Mouse (Mus musculus): ENCODE data around the gene Hapln2. TPM values are rescaled to one million over a fixed set of nuclear protein-coding genes. Genes with fewer than 3 reads are reported as not detected.

The Hapln2 gene
- total RNA-seq, 2 experiments from 2014 or later = not detected

DNA sequence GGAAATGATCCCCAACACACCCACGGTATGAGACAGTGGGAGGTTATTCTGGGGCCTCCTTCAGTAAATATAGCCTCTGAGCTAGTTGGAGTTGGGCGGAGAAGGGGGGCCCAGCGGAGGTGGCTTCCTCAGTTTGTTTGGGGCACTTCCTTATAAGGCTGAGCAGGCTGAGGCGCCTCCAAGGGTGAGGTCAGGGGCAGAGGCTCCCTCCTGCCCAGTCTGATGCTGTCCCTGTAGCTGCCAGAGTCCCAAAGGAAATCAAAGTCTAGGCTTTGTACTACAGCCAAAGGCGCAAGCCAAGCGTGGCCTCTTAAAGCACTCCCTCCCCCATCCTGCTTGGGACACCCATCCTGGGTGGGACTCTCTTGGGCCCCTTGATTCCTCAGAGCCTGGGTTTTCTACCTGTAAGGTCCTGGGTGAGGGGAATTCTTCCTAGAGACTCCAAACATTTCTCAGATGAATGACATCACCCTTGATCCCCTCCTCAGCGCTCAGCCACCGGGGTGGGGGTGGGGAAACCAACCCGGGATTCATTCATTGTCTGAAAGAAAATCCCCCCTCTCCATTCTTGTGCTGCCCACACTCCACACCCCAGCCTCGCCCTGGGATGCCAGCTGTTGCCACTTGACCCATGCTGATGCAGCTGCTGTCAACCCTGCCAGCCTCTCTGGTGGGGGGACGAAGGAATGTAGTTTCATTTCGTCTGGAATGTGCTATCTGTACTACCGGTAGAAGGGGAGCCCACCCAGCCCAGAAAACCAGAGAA lies 44.4 kb downstream of the Hapln2 start:
- peak; percentile 60 to 70 for DNase-seq
- intact Hi-C loops (cut with DNase I) = no loop called here

DNA sequence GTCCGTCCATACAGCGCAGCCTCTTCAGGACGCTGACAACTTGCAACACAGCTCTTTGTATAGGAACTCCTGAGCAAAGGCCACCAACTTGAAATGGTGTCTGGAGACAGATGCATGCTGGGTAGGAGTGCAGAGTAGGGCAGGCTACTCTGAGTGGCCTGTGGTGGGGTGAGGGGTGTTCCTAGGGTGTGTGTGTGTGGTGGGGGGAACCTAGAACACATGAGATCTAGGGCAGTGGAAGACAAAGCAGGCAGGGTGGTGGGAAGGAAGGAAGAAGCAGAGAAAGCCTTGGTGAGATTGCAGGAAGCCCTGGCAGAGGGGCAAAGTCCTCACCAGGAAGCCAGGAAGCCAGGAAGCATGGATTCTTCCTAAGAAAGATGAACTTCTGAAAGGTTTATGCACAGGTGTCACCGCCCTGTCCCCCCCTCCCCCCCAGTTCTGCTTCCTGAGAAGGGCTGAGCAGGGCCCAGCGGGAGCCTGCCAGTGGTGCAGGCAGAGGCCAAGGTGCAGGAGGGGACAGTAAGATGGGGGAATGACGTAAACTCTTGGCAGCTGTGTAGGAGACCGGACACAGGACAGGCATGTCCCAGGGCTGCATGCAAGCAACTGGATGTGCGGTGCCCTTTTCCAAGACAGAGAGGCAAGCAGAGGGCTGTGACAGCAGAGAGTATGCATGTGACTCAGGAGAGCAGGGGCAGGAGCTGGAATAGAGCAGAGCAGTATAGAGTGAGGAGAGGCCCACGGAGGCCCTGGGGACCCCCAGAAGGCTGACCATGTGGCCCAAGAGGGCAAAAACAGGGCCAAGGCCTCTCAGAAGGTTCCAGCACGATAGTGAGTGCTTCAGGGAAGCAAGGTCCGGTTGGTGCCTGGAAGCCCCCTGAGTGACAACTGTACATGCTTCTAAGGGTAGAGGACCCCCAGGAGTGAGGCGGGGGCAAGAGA lies 45.2 kb downstream of the Hapln2 start:
- intact Hi-C loops (cut with DNase I) = no loop called here
- DNase-seq = peak; percentile 81 to 83

DNA sequence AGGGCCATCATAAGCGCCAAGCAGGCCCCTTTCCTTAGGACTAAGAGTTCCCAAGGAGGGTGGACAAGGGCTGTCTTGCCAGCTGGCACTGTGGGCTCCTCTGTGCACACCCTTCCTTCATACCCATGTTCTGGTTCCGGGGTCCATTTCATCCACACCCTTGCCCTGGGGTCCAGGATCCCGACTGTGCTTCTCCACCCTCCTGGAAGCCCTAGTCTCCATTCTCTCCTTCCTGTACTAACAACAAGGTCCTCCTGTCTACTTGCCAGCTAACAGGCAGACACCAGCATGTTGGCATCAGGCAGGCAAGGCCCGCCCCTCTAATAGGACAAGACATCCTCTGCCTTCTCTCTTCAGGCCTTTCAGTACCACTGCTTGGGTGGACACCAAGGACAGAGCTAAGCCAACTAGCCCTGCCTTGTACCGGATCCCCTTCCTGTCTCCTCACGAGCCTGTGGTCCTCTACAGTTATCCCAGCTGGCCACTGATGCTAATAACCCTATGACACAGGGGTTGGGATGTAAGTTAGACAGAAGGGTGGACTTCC lies 46.1 kb downstream of the Hapln2 start:
- no peak for DNase-seq
- intact Hi-C loops (cut with DNase I) = no loop called here

DNA sequence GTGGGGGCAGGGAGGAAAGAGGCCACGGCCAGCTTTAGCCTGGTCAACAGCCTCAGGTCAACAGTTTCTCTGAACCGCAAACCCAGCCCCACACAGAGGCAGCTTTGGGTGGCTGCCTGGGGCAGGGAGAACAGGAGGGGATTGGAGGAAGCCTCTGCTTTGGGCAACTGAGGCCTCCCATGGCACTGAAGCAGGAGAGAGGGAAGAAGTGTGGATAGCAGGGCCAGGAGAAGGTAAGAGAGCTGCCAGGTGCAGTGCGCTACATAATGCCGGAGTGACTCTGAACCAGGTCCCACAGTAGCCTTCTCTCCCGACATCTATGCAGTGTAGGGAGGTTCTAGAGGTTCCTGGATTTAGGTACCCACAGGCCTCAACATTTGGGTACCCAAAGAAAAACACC lies 46.7 kb downstream of the Hapln2 start:
- no peak for DNase-seq
- intact Hi-C loops (cut with DNase I) = no loop called here

DNA sequence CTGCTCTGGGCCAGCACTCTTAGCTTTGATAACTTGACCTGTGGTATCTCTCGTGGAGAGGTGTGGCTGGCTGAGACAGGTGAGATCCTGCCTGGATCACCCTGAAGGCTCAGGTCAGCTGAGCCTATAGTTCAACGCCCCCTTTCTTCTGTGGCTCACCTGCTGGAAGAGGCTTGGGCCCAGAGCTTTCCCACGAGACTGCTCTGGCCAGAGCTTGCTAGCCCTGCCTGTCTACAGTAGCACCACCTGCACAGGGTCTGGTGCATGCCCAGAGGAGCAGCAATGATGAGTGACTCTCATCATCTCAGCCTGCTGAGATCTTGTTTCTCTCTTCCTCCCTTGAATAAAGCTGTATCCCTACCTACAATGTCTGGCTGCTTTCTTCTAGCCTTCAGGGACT lies 47.3 kb downstream of the Hapln2 start:
- no peak for DNase-seq
- intact Hi-C loops (cut with DNase I) = no loop called here

DNA sequence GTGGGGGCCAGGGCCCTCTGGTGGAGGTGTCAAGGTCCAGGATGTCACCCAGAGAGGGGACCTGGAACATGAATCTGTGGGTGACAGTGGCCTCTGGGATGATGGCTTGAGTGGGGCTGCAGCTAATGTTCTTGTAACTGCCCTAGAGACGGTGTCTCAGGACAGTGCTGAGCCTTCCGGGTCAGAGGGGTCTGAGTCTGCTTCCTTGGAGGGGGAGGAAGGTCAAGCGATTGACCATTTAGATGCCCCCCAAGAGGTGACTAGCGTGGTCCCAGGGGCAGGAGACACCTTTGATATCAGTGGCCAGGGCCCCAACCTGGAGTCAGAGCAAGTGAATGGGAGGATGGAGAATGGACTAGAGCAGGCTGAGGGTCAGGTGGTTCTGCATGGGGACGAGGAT lies 47.9 kb downstream of the Hapln2 start:
- intact Hi-C loops (cut with DNase I) = no loop called here
- DNase-seq = no peak

DNA sequence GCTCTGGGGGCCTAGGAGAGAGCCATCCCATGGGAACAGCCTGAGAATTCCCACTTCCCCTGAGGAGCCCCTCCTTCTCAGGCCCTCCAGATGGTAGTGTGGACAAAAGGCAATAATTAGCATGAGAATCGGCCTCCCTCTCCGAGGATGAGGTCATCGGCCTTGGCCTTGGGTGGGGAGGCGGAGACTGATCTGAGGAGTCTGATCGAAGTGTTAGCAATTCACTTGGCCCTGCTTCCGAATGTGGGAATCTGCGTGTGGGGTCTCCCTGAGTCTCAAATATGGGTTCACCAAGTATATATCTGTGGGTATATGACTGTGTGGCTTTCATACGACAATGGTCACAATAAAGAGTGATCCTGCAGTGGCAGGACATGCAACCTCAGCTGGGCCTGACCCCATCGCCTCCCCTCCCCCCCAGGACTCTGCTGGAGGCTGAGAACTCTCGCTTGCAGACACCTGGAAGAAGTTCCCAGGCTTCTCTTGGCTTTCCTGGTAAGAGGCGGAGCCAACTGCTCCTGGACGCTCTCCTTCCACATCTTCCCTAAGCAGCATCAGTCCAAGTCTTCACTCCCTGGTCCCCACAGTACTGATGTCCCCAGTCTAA lies 52.9 kb downstream of the Hapln2 start:
- intact Hi-C loops (cut with DNase I) = no loop called here
- DNase-seq = peak; percentile 63 to 65

DNA sequence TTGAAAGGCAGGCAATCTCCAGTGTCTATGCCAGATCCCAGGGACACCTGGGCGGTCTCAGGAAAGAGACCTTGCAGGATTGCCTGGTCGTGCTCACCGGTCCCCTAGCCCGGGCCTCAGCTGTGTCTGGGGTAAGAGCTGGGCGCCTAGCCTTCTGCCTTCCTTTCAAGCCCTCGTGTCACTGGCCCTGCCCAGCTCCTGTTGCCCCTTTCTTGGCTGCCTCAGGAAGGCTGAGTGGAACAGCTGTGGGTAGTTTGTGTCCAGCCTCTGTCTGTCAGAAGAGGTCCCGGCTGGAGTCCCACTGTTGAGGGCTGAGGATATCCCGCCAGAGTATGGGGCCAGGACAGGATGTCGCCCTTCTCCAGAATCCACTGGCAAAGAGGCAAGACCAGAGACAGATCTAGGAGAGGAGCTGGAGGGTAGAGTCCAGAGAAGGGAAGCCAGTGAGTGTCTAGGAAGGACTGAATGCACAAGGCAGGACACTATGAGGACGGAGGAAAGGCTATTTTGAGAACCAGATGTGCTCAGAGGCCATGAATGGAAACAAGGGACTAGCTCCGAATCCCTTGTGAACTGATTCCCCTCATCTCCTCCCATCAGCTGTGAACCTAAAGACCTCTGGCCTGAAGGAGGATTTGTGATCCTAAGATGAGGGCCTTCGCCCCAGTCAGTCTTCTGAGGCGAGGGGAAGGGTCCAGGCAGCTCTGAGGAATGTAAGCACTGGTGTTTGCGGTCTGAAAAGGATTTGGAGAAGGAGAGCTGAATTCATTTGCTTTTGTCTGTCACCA lies 53.6 kb downstream of the Hapln2 start:
- intact Hi-C loops (cut with DNase I) = no loop called here

DNA sequence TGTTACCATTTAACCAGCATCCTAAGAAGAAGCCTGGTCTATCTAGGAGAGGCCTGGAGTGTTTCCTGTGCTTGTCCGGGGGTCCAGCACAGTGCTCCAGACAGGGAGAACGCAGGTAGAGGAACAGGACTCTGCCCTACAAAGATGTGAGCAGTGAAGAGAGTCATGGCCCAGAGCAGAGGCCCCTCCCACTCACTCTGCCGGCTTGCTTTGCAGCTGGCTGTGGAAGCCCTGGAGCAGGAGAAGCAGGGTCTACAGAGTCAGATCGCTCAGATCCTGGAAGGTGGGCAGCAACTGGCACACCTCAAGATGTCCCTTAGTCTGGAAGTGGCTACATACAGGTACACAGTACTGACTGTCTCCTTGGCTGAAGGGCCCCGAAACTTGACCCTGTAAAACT lies 54.6 kb downstream of the Hapln2 start:
- DNase-seq = no peak
- intact Hi-C loops (cut with DNase I) = no loop called here

More for the DNA sequence above, 53.6 kb downstream of the Hapln2 start:
- no peak for DNase-seq

DNA sequence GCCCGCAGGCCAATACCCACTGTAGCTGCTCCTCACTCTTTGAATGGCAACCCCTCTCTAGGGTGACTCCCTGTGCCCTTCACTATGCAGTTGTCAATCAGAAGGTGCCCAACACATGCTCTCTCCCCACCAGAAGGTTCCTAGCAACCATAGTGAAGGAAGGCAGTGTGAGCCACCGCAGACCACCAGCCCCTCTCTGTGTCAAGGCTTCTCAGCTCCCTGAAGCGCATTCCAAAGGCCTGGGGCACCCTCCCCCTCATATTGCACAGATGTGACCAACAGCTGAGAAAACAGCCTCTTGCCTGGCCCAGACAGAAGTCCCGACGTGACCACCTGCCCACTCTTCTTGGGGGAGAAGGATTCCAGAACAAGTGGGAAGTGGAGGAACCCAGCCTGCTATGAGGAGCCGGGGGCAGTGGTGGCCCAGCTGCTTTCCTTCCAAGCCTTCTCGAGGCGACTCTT lies 55.1 kb downstream of the Hapln2 start:
- intact Hi-C loops (cut with DNase I) = no loop called here
- no peak for DNase-seq

Other genes starting within 250 kb of the Hapln2 start
- gene Ntrk1, start 232.4 kb downstream of the Hapln2 start, total RNA-seq (2021) = under 1 TPM; 0.15 to 0.29 TPM
- gene Insrr, start 230.6 kb downstream of the Hapln2 start, total RNA-seq (2021) = under 1 TPM; 0.20 to 0.55 TPM
- 10 to 100 TPM; 29.5 to 30.7 TPM for gene Pear1, start 203.3 kb downstream of the Hapln2 start, total RNA-seq (2021)
- under 1 TPM; 0.10 to 0.31 TPM for gene Sh2d2a, start 180.8 kb downstream of the Hapln2 start, total RNA-seq (2021)
- gene Prcc, start 142.0 kb downstream of the Hapln2 start, total RNA-seq (2021) = 10 to 100 TPM; 54.8 to 56.2 TPM
- gene Hdgf, start 121.3 kb downstream of the Hapln2 start, total RNA-seq (2021) = 100 to 1,000 TPM; 106 to 112 TPM
- gene Mrpl24, start 108.1 kb downstream of the Hapln2 start, total RNA-seq (2021) = 10 to 100 TPM; 60.5 to 75.5 TPM
- 10 to 100 TPM; 16.2 to 18.9 TPM for gene Isg20l2, start 97.3 kb downstream of the Hapln2 start, total RNA-seq (2021)
- 1 to 10 TPM; 6.8 to 7.0 TPM for gene Rrnad1, start 96.9 kb downstream of the Hapln2 start, total RNA-seq (2021)
- gene Crabp2, start 78.9 kb downstream of the Hapln2 start, total RNA-seq (2021) = under 1 TPM; 0.57 to 0.81 TPM
- 10 to 100 TPM; 56.4 to 62.4 TPM for gene Nes, start 56.5 kb downstream of the Hapln2 start, total RNA-seq (2021)
- under 1 TPM in 1 of 2 experiments, not detected in 1; 0.17 TPM for gene Bcan, start 27.4 kb downstream of the Hapln2 start, total RNA-seq (2021)
- gene Gpatch4, start 15.5 kb upstream of the Hapln2 start, total RNA-seq (2021) = 1 to 10 TPM; 7.2 to 8.4 TPM
- 10 to 100 TPM; 76.5 to 86.4 TPM for gene Naxe, start 30.9 kb upstream of the Hapln2 start, total RNA-seq (2021)
- not detected for gene Ttc24, start 50.7 kb upstream of the Hapln2 start, total RNA-seq (2021)
- 10 to 100 TPM; 15.6 to 19.3 TPM for gene Iqgap3, start 54.4 kb upstream of the Hapln2 start, total RNA-seq (2021)
- gene Mef2d, start 114.8 kb upstream of the Hapln2 start, total RNA-seq (2021) = 100 to 1,000 TPM; 121 to 133 TPM
- gene Rhbg, start 227.1 kb upstream of the Hapln2 start, total RNA-seq (2021) = not detected

Measured in heart, postnatal 10 days (tissue).